Mouse (Mus musculus) embryo, embryonic 10.5 days (tissue): ENCODE results near the gene Zfp989.
"Not testable (repeated sequence)": the region's sequence is repeated elsewhere in the genome, so short reads cannot be mapped to it uniquely, and the experiment has no call there.

ENCODE experiments used
- DNase-seq: peaks from one replicate; pipeline ENCODE4 v3.0.0-alpha.2; 2015; ENCODE audit warnings: low spot score

Gene Zfp989

GRCm38 (mm10) chr4:146971757-146972156, at the start of gene Zfp989:
Gene Zfp989, plus strand, starts transcription at chr4:146971976.
- not testable (repeated sequence) for DNase-seq

DNA sequence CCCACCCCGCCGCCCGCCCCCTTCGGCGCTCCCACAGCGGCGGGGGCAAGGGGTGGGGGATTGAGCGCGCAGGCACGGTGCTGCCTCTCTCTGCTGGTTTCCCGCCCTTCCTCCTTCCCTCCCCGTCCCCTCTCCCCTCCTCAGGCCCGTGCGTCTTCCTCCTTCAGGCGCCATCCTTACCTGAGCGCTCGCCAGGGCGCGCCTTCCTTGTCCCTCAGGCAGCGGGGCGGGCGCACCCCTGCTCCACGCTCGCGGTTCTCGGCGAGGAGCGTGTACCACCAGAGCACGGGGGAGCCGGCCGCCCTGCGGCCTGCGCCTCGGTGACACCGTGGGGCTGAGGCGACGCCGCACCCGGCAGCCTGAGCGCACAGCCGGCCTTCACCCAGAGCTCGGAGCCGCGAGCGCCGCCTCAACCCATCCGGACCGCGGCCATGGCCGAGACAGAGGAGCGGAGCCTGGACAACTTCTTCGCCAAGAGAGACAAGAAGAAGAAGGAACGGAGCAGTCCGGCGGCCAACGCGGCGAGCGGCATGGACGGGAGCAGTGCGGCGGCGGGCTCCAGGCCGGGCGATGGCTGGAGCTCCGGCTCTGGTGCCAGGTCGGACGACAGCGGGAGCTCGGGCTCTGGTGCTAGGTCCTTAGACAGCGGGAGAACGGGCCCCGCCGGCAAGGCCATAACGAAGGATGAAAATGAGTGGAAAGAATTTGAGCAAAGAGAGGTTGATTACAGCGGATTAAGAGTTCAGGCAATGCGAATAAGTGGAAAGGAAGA, 39.3 kb upstream of the Zfp989 start:
- peak; percentile 11 for DNase-seq

DNA sequence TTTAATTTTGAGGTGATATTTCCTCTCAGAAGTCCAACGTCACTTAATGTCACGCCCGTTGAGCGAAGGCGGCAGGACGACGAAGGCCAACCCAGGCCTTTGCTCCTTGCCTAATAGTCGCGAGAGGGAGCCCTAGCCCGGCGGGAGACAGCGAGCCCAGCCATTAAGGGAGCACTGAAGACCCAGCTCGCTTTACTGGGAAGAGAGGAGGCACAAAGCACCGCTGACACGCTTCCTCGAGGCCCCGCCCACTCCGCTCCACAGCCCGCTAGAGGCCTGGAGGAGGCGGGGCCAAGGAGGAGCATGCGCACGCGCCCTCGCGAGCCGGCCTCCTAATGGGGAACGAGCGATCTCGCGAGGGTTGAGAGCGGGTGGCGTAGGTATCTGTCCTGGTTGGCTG, 30.1 kb upstream of the Zfp989 start:
- DNase-seq: not testable (repeated sequence)

- DNase-seq: not testable (repeated sequence)
These were observed 4.8 kb downstream of the Zfp989 start for GRCm38 (mm10) chr4:146976581-146976980.

GRCm38 (mm10) chr4:147018400-147018799, 46.6 kb downstream of the Zfp989 start:
- not testable (repeated sequence) for DNase-seq

DNA sequence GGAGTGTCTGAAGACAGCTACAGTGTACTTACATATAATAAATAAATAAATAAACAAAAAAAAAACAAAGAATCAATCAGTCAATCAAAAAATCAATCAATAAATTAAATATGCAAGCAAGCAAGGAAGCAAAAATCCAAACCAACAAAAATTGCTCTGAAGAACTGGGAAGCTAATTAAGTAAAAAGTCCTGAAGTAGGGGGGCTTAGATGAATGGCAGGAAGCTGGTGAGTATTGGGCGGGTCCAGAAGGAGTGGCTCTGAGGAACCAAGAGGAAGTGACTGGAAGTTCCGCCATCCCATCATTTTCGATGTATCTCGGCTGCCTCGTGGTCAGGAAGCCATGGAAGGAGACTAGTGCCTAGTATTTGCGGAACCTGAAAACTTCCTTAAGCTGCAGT, 49.8 kb downstream of the Zfp989 start, which contains the start of gene Rex2:
TSS of gene Rex2 (plus strand) at position 301 of the 400 bp plus-strand sequence.
- not testable (repeated sequence) for DNase-seq

GRCm38 (mm10) chr4:147026374-147026773, 54.6 kb downstream of the Zfp989 start:
- DNase-seq: not testable (repeated sequence)

DNA sequence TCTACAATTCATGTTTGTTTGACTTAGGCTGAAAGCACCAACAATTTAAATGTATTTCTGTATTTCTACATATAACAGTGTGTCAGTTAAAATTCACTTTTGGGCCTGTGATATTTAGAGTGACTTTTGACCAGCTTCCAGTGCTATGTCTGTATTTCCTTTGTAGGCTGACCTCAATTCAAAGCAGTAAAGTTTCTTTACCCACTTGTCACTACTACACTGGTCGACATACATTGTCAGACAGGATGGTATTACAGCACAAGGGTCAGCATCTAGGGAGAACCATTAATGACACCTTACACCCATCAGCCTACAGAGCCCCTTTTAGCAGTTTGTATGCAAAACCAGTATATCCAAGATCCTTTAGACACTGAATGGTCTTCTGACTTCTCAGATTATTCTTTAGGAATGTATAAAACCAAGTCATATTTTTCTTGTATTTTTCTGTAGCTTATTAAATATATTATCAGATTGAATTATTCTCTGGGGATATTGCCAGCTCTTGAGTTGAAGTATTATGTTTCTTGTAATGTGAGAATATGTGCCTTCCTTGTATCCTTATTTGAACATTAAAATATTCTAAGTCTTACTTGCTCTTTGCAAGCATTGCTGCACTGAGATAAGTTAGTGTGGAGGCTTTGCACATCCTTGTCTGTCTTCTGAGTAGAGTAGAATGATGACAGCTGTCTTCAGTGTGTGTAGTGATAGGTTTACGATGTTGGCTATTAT, 59.7 kb downstream of the Zfp989 start:
- not testable (repeated sequence) for DNase-seq
